Mouse (Mus musculus) liver, embryonic 13.5 days (tissue): ENCODE measurements at regions not wholly inside any gene's neighbourhood (a gene's known extent, or its start where the extent isn't known, plus 50 kb on each side); places are given as distances from the start of the nearest gene placed in this dataset.
A peak's percentile ranks its signal among the peaks of the same experiment; 100 is the strongest.

ENCODE experiments used
- ATAC-seq: fragments of 200-750 bp; cut with Nextera tagmentation; 2 replicates; pipeline ENCODE4 v1.8.0; 2017; ENCODE audit warnings: low read depth, mild to moderate bottlenecking, moderate number of reproducible peaks, moderate library complexity
- DNase-seq: peaks from one replicate; pipeline ENCODE4 v3.0.0; 2022
- H3K27ac ChIP-seq: fragments of 300-500 bp; sonication (generic); 2 replicates; pipeline ENCODE4 v1.5.1; 2015; ENCODE audit warnings: moderate library complexity, mild to moderate bottlenecking, inconsistent platforms
- H3K27me3 ChIP-seq: fragments of 300-500 bp; sonication (generic); 2 replicates; pipeline ENCODE4 v1.6.1; 2015; ENCODE audit warnings: mild to moderate bottlenecking, inconsistent platforms
- H3K36me3 ChIP-seq: fragments of 300-500 bp; sonication (generic); 2 replicates; pipeline ENCODE4 v1.6.1; 2015; ENCODE audit warnings: mild to moderate bottlenecking, inconsistent platforms
- H3K4me1 ChIP-seq: fragments of 300-500 bp; sonication (generic); replicated peaks from 2 replicates; pipeline ENCODE4 v1.6.1; 2015; ENCODE audit warnings: inconsistent platforms
- H3K4me2 ChIP-seq: fragments of 300-500 bp; sonication (generic); 2 replicates; pipeline ENCODE4 v1.6.1; 2015; ENCODE audit warnings: inconsistent platforms, mild to moderate bottlenecking, moderate library complexity
- H3K4me3 ChIP-seq: fragments of 300-500 bp; sonication (generic); replicated peaks from 2 replicates; pipeline ENCODE4 v1.5.1; 2015; ENCODE audit warnings: mild to moderate bottlenecking, inconsistent platforms
- H3K9ac ChIP-seq: fragments of 300-500 bp; sonication (generic); 2 replicates; pipeline ENCODE4 v1.6.1; 2015; ENCODE audit warnings: mild to moderate bottlenecking, inconsistent platforms
- H3K9me3 ChIP-seq: fragments of 300-500 bp; sonication (generic); replicated peaks from 2 replicates; pipeline ENCODE4 v1.6.1; 2016; ENCODE audit warnings: inconsistent platforms
- WGBS: fragments of 180-500 bp; shearing (Covaris S2); methylation state at CpG from one replicate; pipeline ENCODE4 v1.1.7; 2015; ENCODE audit not compliant: insufficient replicate concordance; 5-methylcytosine and 5-hydroxymethylcytosine counted together

DNA sequence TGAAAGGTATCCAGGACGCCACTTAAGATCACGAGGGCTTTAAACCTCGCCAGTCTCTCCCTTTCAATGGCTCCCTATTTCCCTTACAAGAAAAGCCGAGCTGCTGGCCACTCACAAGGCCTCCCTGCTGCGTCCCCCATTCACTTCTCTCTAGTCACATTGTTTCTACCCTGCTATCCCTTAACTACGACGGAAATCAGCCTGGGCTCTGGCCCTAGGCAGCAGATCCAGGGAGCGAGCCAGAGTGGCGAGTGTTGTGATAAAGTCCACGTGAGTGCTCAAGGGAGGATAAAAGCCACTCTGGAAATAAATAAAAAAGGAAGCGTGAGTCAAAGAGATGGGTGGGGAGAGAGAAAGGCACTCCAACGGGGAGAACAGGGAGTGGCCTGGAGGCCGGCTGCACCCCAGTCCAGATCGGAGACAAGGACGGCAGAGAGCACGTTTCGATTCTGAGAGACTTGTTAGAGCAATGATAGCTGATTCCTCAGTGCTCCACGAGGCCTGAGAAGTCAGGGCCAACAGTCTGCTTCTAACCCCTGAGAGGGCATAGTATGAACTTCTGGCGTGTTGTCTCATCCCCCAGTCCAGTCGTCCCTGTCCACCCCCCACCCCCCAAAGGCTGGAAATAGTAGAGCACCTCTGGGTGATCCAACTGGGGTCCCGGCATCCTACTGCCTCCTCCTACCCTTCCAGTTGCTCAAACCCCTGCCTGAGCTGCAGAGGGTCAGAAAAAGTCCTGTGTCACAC is 84.8 kb upstream of the Calm2 start:
- H3K9ac ChIP-seq, result peak overlapping the region; percentile 49
- H3K4me2 ChIP-seq, result peak overlapping the region; percentile 73
- peaks cover 33% of the 10 kb centered on the region for H3K4me1 ChIP-seq
- peak overlapping the region; percentile 47 for H3K4me3 ChIP-seq
- ATAC-seq (peak; percentile 44; the same call in 1 of the 2 replicates), DNase-seq (no peak)
- WGBS, result 5% methylated on average over 21 of the region's 21 CpGs
- H3K9me3 ChIP-seq, result no peaks in the 10 kb centered on the region
- H3K36me3 ChIP-seq, result no peaks in the 10 kb centered on the region
- H3K27me3 ChIP-seq, result peaks cover 5% of the 10 kb centered on the region; the same call in 1 of the 2 replicates
- H3K27ac ChIP-seq, result peak overlapping the region; percentile 47; the same call in 1 of the 2 replicates

DNA sequence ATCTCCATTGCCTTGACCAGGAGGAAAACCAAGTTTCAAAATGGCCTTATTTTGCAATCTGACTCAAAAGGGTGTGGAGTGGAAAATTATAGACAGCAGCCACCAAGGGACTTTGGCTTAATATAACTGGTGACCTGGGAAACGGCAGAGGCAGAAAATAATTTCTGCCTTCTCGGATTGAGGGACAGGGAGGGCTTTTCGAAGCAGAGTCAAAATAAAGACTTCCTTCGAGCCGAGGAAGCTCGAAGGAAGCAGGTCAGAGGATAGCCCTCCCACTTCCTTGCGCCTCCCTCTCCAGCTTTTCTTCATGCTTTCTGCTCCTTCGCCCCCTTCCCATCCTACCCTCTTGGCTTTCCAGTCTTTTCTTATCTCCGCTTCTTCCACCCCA is 85.4 kb upstream of the Calm2 start:
- ATAC-seq, result no peak
- no peak for DNase-seq
- H3K4me1 ChIP-seq, result peaks cover 33% of the 10 kb centered on the region

DNA sequence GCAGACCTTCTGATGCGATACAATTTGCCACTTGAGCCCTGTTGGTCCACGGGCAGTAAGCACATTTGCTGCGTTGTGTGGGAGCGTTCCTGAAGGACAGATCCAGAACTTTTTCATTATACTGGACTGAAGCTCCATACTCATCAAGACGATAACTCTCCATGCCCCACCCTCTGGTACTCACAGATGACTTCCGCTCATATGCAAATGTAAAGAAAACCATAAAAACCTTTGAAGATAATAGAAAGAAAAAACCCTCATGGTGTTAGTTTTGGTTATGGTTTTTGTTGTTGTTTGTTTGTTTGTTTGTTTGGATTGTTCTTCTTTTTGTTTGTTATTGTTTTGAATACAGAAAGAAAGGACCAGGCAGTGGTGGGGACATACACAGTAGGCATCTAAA is 86.0 kb upstream of the Calm2 start:
- Histone ChIP-seq H3K27me3 (peaks cover 5% of the 10 kb centered on the region; the same call in 1 of the 2 replicates), H3K36me3 (no peaks in the 10 kb centered on the region), H3K27ac (no peak overlapping the region), H3K9me3 (no peaks in the 10 kb centered on the region), H3K9ac (no peak overlapping the region), H3K4me1 (peaks cover 33% of the 10 kb centered on the region), H3K4me2 (peak overlapping the region; percentile 73), H3K4me3 (0 out of 2 replicates have a peak overlapping the region, but pooled peaks have one; percentile 47)
- ATAC-seq (no peak), DNase-seq (no peak)
- WGBS, result 41% methylated on average over 6 of the region's 6 CpGs

More for the DNA sequence above, 85.4 kb upstream of the Calm2 start:
- Histone ChIP-seq H3K27ac (0 out of 2 replicates have a peak overlapping the region, but pooled peaks have one; percentile 34), H3K4me2 (peak overlapping the region; percentile 73), H3K9me3 (no peaks in the 10 kb centered on the region), H3K9ac (peak overlapping the region; percentile 49; the same call in 1 of the 2 replicates), H3K36me3 (no peaks in the 10 kb centered on the region), H3K27me3 (peaks cover 5% of the 10 kb centered on the region; the same call in 1 of the 2 replicates), H3K4me3 (peak overlapping the region; percentile 47)
- whole genome bisulfite sequencing, result 14% methylated on average over 9 of the region's 9 CpGs

DNA sequence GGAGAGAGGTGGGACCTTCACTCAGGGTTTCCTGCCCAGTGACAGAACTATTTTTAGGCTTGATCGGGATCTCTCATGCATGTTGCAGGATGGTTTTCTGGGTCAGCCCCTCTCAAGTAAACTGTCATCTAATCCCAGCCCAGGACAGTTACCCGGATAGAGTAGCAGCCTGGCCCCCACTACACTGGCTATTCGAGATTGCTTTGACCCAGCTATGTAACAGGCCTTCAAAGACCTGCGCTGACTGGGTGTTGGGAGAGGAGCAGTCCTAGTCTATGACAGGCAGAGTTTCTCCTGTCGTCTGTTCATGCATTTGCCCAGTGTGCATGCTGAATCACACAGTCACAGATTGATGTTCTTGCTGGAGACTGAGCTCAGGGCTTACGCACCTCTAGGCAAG is 86.2 kb upstream of the Epcam start:
- Histone ChIP-seq H3K4me2 (no peak overlapping the region), H3K9ac (no peak overlapping the region), H3K4me3 (no peak overlapping the region), H3K36me3 (no peaks in the 10 kb centered on the region), H3K27ac (no peak overlapping the region), H3K27me3 (no peaks in the 10 kb centered on the region), H3K4me1 (no peaks in the 10 kb centered on the region), H3K9me3 (no peaks in the 10 kb centered on the region)
- 56% methylated on average over 6 of the region's 6 CpGs for WGBS
- ATAC-seq (no peak), DNase-seq (no peak)

DNA sequence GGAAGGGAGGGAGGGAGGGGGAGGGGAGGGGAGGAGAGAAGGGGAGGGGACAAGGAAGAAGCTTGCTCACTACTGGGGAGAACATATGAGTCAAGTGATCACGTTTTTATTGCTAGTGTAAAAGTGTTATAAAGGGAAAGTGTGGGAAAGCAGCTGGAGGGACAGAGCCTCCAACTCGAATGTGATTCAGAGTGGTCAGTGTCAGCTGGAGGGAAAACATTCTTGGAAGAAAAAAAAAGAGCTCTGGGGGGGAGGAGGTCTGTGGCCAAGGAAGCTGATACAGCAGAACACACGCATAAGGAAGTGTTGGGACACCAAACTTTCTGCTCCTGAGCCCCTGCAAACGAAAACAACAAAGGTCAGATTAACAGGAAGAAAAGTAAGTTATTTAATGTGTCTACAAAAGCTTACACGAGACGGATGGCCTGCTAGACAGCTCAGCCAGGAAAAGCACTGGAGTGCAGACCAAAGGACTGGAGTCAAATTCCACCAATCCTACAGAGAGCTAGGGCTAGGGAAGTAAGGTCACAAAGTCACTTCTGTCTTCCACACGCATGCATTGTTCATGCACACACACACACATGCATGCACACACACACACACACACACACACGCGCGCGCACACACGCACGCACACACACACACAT is 85.1 kb upstream of the Epcam start:
- no peak overlapping the region for H3K4me3 ChIP-seq
- ATAC-seq, result no peak
- H3K27me3 ChIP-seq, result no peaks in the 10 kb centered on the region
- no peak for DNase-seq
- H3K9ac ChIP-seq, result no peak overlapping the region
- no peak overlapping the region for H3K27ac ChIP-seq
- H3K4me2 ChIP-seq, result no peak overlapping the region
- H3K4me1 ChIP-seq, result no peaks in the 10 kb centered on the region
- 62% methylated on average over 13 of the region's 13 CpGs for WGBS
- H3K36me3 ChIP-seq, result no peaks in the 10 kb centered on the region
- no peaks in the 10 kb centered on the region for H3K9me3 ChIP-seq

DNA sequence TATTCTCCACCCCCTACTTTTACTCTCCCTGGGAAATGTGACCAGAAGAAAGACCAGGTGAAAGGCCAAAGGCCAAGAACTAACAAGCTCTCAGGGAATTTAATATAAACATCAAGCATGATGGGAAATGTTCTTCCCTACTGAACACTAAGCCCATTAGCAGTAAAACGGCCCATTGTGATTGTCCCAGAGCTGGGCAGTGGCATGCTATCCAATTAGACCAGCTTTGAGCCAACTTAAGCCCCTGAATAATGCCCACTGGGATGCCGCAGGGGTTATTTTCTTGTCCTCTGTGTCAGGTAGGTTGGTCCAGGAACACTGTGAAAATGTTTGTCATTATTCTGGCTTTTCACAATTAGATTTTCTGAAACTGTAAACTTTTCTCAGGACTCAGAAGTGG is 81.2 kb upstream of the Epcam start:
- H3K27me3 ChIP-seq, result no peaks in the 10 kb centered on the region
- no peaks in the 10 kb centered on the region for H3K4me1 ChIP-seq
- no peaks in the 10 kb centered on the region for H3K36me3 ChIP-seq
- no peaks in the 10 kb centered on the region for H3K9me3 ChIP-seq
- WGBS, result 53% methylated on average over 2 of the region's 2 CpGs
- H3K4me3 ChIP-seq, result no peak overlapping the region
- no peak overlapping the region for H3K4me2 ChIP-seq
- no peak overlapping the region for H3K27ac ChIP-seq
- ATAC-seq, result no peak
- no peak for DNase-seq
- H3K9ac ChIP-seq, result no peak overlapping the region

DNA sequence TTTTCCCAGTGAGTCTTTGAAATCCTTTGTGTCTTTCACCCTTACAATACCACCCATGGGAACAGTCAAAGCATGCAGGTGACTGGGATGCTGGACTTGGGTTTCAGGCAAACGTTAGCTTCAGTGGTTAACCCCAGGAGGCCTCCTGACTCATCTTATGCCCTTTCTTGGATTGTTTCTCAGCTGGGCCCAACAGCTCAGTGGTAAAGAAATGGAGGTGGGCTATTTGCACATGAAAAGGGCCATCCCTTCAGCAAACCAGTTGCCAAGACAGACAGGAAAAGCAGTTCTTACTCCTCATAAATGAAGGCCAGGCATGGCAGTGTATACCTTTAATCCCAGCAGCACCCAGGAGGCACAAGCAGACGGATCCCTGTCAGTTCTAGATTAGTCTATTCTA is 77.4 kb upstream of the Epcam start:
- 38% methylated on average over 2 of the region's 2 CpGs for WGBS
- Histone ChIP-seq H3K27me3 (no peaks in the 10 kb centered on the region), H3K4me2 (no peak overlapping the region), H3K4me1 (no peaks in the 10 kb centered on the region), H3K36me3 (no peaks in the 10 kb centered on the region), H3K27ac (no peak overlapping the region), H3K4me3 (no peak overlapping the region), H3K9me3 (no peaks in the 10 kb centered on the region), H3K9ac (no peak overlapping the region)
- DNase-seq, result no peak
- ATAC-seq, result no peak

DNA sequence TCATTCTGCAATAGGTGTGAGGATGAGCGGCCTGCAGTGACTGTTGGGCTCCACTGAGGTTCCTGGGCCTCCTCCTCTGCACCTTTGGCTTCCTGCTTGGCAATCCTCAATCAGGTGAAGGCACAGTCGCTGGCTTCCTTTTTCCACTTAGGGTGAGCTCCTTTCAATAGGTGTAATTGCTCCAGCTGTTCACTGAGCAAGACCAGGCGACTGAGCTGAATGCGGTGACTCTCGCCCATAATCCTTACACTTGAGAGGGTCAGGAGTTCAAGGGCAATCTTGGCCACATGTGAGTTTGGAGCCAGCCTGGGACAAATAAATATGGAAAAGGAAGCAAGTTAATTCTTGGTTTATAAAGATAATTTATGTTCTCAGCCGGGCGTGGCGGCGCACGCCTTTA is 76.1 kb upstream of the Epcam start:
- Histone ChIP-seq H3K27ac (no peak overlapping the region), H3K36me3 (no peaks in the 10 kb centered on the region), H3K4me3 (no peak overlapping the region), H3K9me3 (no peaks in the 10 kb centered on the region), H3K9ac (no peak overlapping the region), H3K4me2 (no peak overlapping the region), H3K4me1 (no peaks in the 10 kb centered on the region), H3K27me3 (no peaks in the 10 kb centered on the region)
- WGBS, result 80% methylated on average over 10 of the region's 10 CpGs
- DNase-seq (no peak), ATAC-seq (no peak)

DNA sequence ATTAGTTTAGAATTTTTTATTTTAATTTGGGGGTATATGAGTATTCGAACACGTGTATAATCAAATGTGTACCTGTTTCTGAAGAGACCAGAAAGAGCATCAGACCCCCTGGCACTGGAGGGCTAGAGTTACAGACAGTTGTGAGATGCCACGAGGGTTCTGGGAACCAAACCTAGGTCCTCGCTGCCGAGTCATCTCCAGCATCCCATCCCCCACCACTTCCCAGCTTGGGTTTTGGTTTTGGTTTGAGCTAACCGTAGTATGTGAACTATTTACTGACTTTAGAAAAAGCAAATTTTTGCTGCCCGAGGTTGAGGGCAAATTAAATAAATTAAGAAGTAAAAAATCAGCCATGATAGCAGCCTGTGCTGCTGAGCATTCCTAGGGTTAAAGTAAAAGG is 74.9 kb upstream of the Epcam start:
- Histone ChIP-seq H3K4me1 (no peaks in the 10 kb centered on the region), H3K27ac (no peak overlapping the region), H3K4me3 (no peak overlapping the region), H3K27me3 (no peaks in the 10 kb centered on the region), H3K9me3 (no peaks in the 10 kb centered on the region), H3K36me3 (no peaks in the 10 kb centered on the region), H3K9ac (no peak overlapping the region), H3K4me2 (no peak overlapping the region)
- ATAC-seq (no peak), DNase-seq (no peak)
- WGBS, result 55% methylated on average over 7 of the region's 7 CpGs

DNA sequence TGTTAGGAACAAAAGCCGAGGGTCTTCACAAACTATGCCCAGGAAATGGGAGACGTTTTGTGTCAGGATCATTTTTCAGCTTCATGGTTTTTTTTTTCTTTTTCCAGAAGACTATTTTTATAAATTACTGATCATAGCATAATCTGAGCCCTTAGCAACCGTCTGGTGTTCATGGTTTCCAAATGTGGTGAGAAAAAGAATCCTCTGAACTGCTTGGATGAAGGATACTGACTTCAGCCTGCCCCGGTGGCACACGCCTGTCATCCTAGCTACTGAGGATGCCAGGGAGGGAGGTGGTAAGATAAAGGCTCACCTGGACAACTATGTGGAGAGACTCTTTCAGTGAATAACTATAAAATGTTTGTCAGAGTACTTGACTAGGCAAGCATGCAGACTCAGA is 72.4 kb upstream of the Epcam start:
- Histone ChIP-seq H3K4me3 (no peak overlapping the region), H3K9me3 (no peaks in the 10 kb centered on the region), H3K4me1 (0 out of 2 replicates have a peak, but pooled peaks cover 3% of the 10 kb centered on the region), H3K36me3 (no peaks in the 10 kb centered on the region), H3K27ac (no peak overlapping the region), H3K4me2 (no peak overlapping the region), H3K9ac (no peak overlapping the region), H3K27me3 (no peaks in the 10 kb centered on the region)
- 61% methylated on average over 5 of the region's 5 CpGs for WGBS
- ATAC-seq (no peak), DNase-seq (no peak)

DNA sequence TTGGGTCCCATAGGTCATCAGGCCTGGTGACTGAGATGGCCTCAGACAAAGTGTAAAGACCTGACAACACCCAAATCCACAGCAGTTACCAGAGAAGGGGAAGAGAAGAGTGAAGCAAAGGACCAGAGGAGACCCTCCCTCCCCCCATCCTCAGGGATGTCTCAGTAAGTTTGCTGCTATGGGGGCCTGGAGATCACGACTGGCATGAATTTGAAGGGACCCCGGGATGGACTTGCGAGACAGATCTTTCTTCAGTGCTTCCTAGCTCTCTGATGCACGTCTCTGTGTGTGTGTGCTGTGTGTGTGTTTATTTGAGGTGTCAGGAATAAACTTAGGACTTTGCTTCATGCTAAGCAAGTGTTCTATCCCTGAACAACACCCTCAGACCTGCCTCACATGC is 70.1 kb upstream of the Epcam start:
- no peak overlapping the region for H3K4me2 ChIP-seq
- no peak overlapping the region for H3K27ac ChIP-seq
- H3K9ac ChIP-seq, result no peak overlapping the region
- H3K27me3 ChIP-seq, result no peaks in the 10 kb centered on the region
- WGBS, result 60% methylated on average over 4 of the region's 4 CpGs
- 0 out of 2 replicates have a peak, but pooled peaks cover 3% of the 10 kb centered on the region for H3K4me1 ChIP-seq
- no peaks in the 10 kb centered on the region for H3K36me3 ChIP-seq
- no peaks in the 10 kb centered on the region for H3K9me3 ChIP-seq
- ATAC-seq (no peak), DNase-seq (no peak)
- no peak overlapping the region for H3K4me3 ChIP-seq

DNA sequence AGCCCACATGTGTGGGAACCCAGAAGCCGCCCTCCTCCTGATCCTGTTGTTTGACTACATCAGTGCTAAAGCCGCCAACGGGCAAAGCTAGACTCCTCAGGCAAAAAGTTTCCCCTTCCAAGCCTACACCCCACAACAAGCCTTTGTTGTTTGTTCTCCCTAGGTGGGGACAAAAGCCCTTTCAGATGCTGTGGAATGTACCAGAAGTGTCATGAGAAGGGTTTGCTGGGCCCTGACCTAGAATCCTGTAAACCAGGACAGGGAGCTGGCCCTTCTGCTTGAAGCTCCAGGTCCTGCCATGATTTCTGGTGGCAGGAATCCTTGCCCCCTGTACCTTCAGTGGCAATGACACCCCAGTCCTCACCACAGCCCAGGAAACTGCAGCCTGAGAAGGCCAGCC is 69.5 kb upstream of the Epcam start:
- 75% methylated on average over 3 of the region's 3 CpGs for WGBS
- H3K27me3 ChIP-seq, result no peaks in the 10 kb centered on the region
- ATAC-seq, result no peak
- no peak overlapping the region for H3K9ac ChIP-seq
- H3K27ac ChIP-seq, result no peak overlapping the region
- no peaks in the 10 kb centered on the region for H3K9me3 ChIP-seq
- H3K4me3 ChIP-seq, result no peak overlapping the region
- no peak for DNase-seq
- H3K4me1 ChIP-seq, result peaks cover 8% of the 10 kb centered on the region; the same call in 1 of the 2 replicates
- no peak overlapping the region for H3K4me2 ChIP-seq
- H3K36me3 ChIP-seq, result no peaks in the 10 kb centered on the region
